Mouse (Mus musculus): ENCODE measurements around the gene Mcoln1.

The Mcoln1 gene

GRCm38 (mm10) chr8:3500235-3501090 is at the start of gene Mcoln1:
Mcoln1 (plus strand) TSS chr8:3500457.
- no peak for DNase-seq (ENCODE audit: extremely low read depth, low read depth, low spot score)

- no peak for DNase-seq (ENCODE audit: extremely low read depth, low read depth, low spot score)
These were observed 49.6 kb upstream of the Mcoln1 start for GRCm38 (mm10) chr8:3450670-3451069.

DNA sequence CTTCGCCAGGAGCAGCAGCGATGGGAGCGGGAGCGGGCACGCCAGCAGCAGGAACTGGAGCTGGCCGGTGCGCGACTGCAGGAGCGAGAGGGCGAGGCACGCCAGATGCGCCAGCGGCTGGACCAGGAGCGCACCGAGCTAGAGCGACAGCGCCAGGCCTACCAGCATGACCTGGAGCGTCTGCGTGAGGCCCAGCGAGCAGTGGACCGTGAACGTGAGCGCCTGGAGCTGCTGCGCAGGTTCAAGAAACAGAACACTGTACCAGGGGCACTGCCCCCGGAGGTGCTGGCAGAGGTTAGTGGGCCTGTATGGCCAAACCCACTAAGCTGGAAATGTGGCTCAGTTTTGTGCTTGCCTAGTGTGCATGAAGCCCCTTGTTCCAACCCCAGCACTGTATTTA is 48.3 kb upstream of the Mcoln1 start:
- no peak for DNase-seq (ENCODE audit: extremely low read depth, low read depth, low spot score)

- no peak for DNase-seq (ENCODE audit: extremely low read depth, low read depth, low spot score)
These were observed 37.0 kb upstream of the Mcoln1 start for GRCm38 (mm10) chr8:3463248-3463647.

GRCm38 (mm10) chr8:3464309-3464708 is 35.9 kb upstream of the Mcoln1 start:
- no peak for DNase-seq (ENCODE audit: extremely low read depth, low read depth, low spot score)

GRCm38 (mm10) chr8:3467006-3467885 is 33.0 kb upstream of the Mcoln1 start, which contains the start of gene Pex11g:
Pex11g (minus strand) TSS chr8:3467680.
- DNase-seq (ENCODE audit: extremely low read depth, low read depth, low spot score): peak; percentile 80

DNA sequence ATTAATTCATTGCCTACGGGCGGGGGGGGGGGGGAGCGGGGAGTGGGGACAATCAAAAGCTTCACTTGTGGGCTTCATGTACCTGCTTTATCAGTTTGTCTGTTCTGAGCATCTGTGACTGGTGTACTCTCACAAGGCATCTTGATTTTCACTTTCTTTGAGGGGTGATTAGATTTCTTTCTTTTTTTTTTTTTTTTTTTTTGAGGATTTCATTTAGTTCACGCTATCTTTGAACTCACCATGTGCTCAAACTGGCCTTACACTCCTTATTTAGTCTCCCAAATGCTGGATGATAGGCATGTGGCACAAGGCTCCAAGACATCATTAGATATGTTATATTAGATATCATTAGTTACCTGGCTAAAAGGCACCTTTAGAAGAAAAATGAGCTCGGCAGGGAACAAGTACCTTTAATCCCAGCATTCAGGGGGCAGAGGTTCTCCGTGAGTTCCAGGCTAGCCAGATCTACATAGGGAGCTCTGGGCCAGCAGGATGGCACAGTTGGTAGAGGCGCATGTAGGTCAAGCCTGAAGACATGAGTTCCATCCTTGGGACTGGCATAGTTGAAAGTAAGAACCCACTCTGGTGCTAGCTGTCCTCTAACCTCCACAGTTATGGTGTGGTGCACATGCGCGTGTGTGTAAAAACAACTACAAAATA is 32.2 kb upstream of the Mcoln1 start:
- no peak for DNase-seq (ENCODE audit: extremely low read depth, low read depth, low spot score)

GRCm38 (mm10) chr8:3468838-3469237 is 31.4 kb upstream of the Mcoln1 start:
- no peak for DNase-seq (ENCODE audit: extremely low read depth, low read depth, low spot score)

GRCm38 (mm10) chr8:3470562-3470961 is 29.7 kb upstream of the Mcoln1 start, which contains the start of gene Tex45:
Tex45 (plus strand) TSS chr8:3470862.
- DNase-seq (ENCODE audit: extremely low read depth, low read depth, low spot score): no peak

DNA sequence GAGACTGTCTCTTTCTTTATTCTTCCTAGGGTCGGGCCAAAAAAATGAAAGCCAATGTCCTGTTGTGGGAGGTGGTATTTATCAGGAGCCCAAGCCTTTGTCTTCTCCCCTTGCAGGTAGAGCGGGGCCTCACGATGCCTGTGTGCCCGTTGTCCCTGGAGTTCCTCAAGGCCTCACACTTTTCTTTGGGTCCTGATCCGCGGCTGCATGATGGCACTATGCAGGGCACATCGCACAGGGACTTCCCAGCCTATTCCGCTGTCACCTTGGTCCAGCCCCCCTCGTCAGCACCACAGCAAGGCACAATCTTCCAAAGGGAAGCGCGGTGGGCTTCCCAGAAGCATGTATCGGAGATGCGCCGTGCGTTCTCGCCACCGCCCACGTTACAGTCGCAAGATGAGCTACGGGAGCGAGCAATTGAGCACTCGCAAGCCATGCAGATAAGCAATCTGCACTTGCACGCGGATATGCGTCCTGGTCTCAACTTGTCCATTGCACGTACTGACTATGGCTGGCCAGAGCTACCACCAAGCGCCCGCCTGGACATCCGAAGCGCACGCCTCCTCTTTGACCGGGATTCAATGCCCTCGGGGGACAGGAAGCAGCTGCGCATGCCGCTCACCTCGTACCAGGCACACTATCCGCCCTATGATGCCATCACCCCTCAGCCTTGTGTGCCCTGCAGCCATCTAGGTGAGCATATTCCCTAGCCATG is 24.4 kb upstream of the Mcoln1 start:
- no peak for DNase-seq (ENCODE audit: extremely low read depth, low read depth, low spot score)

GRCm38 (mm10) chr8:3480221-3480785 is 20.0 kb upstream of the Mcoln1 start:
- peak; percentile 78 for DNase-seq (ENCODE audit: extremely low read depth, low read depth, low spot score)

DNA sequence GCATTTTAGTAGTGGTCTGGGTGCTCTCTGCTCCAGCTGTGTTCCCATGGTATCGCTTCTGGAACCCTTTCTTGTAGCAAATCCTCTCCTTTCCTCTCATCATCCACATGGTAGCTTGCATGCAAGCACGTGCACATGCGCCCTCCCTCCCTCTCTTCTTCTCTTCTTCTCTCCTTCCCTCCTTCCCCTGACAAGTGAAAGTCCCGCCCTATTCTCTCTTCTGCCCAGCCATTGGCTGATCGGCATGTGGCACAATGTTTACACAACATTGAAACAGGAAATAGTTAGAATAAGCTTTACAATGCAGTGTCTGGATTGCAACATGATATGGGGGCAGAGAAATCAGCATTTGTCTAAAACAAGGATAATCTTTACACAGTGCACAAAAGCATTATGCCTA is 18.7 kb upstream of the Mcoln1 start:
- DNase-seq (ENCODE audit: extremely low read depth, low read depth, low spot score): no peak

GRCm38 (mm10) chr8:3482240-3482740 is 18.0 kb upstream of the Mcoln1 start:
- DNase-seq (ENCODE audit: extremely low read depth, low read depth, low spot score): no peak

GRCm38 (mm10) chr8:3483546-3483945 is 16.7 kb upstream of the Mcoln1 start:
- DNase-seq (ENCODE audit: extremely low read depth, low read depth, low spot score): no peak

DNA sequence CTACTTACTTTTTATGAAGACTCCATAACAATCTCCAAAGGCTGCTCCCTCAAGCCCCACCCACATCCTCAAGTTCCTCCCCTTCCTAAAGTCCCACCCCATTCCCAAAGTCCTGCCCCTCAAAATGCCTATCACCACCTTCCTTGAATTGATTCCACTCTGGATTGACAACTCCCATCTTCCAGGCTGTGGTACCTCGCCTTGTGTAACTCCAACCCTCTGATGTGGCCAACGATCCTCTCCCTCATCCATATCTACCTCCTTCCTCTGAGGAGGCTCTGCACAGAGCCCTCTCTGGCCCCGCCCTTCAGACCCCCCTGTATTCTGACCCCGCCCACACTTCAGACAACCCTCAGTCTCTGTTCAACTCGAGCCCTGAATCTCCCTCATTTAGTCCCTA is 15.1 kb upstream of the Mcoln1 start:
- DNase-seq (ENCODE audit: extremely low read depth, low read depth, low spot score): no peak

- DNase-seq (ENCODE audit: extremely low read depth, low read depth, low spot score): no peak
These were observed 7.1 kb upstream of the Mcoln1 start, which contains the start of gene Zfp358 for GRCm38 (mm10) chr8:3492901-3493844. Zfp358 (plus strand) TSS chr8:3493138.

DNA sequence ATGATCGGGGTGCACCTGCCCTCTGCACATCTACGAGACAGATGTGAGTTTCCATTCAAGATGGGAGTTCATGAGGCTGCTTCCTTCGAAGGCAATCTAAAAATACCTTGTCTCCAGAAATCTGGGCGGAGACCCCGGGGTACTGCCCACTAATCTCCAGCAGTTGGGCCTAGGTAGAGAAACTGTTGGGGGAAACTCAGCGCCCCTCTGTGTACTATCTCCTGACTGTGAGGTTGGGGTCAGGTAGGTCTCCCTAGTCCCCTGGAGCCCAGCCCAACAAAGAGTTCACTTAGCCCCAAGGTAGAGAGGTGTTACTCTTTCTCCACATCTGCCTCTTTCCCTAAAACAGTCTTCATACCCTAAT is 6.4 kb upstream of the Mcoln1 start:
- DNase-seq (ENCODE audit: extremely low read depth, low read depth, low spot score): no peak

- DNase-seq (ENCODE audit: extremely low read depth, low read depth, low spot score): no peak
These were observed 4.5 kb upstream of the Mcoln1 start for GRCm38 (mm10) chr8:3495578-3496427.
